Mouse (Mus musculus): Measurements from ENCODE around the gene Dbp. TPM values are rescaled to one million over a fixed set of nuclear protein-coding genes. Genes with fewer than 3 reads are reported as not detected.

The Dbp gene
- polyA plus RNA-seq, 1 experiment: 26.2 TPM

GRCm38 (mm10) chr7:45746518-45746917 lies 41.6 kb downstream of the Dbp start:
- Histone ChIP-seq H3K36me3 (ENCODE audit: control insufficient read depth, insufficient read depth) (no peaks in the 10 kb centered on the region), H3K4me2 (ENCODE audit: low read depth) (no peak overlapping the region), H3K79me2 (ENCODE audit: control insufficient read depth, insufficient read depth) (no peaks in the 10 kb centered on the region), H3ac (ENCODE audit: control insufficient read depth, insufficient read length) (no peak overlapping the region), H3K4me3 (no peak overlapping the region), H3K27me3 (ENCODE audit: control insufficient read depth, insufficient read depth, insufficient read length) (no peaks in the 10 kb centered on the region)
- no peak for TF ChIP-seq CEBPB (IDR thresholded peaks at IDR 0.05; ENCODE audit: insufficient read depth, poor library complexity, severe bottlenecking)
- TF ChIP-seq TCF12 (IDR thresholded peaks at IDR 0.05; ENCODE audit: insufficient read depth, poor library complexity, severe bottlenecking): no peak
- TF ChIP-seq USF1 (IDR thresholded peaks at IDR 0.05; ENCODE audit: low read depth): no peak

GRCm38 (mm10) chr7:45747450-45747849 lies 42.6 kb downstream of the Dbp start:
- no peak overlapping the region for H3K4me3 ChIP-seq
- no peaks in the 10 kb centered on the region for H3K27me3 ChIP-seq (ENCODE audit: control insufficient read depth, insufficient read depth, insufficient read length)
- no peak overlapping the region for H3ac ChIP-seq (ENCODE audit: control insufficient read depth, insufficient read length)
- TF ChIP-seq MYOD1 (IDR thresholded peaks at IDR 0.05; ENCODE audit: control insufficient read depth in 1 of 3, insufficient read length in 2 of 3, low read depth in 2 of 3) (no peak), MAX (IDR thresholded peaks at IDR 0.05; ENCODE audit: low read depth) (no peak), TCF3 (IDR thresholded peaks at IDR 0.05; ENCODE audit: insufficient read length, low read depth) (no peak), CEBPB (IDR thresholded peaks at IDR 0.05; ENCODE audit: insufficient read depth, poor library complexity, severe bottlenecking) (no peak), POLR2AphosphoS2 (IDR thresholded peaks at IDR 0.05; ENCODE audit: insufficient read length, low read depth) (no peak), REST (IDR thresholded peaks at IDR 0.05; ENCODE audit: insufficient read depth, insufficient read length) (no peak), MYOG (IDR thresholded peaks at IDR 0.05; ENCODE audit: control insufficient read depth in 1 of 3, insufficient read depth in 1 of 3, insufficient read length in 2 of 3, low read depth in 2 of 3) (no peak), POLR2A (IDR thresholded peaks at IDR 0.05; ENCODE audit: insufficient read length, low read depth) (no peak), TCF12 (IDR thresholded peaks at IDR 0.05; ENCODE audit: insufficient read depth, poor library complexity, severe bottlenecking) (no peak), SRF (IDR thresholded peaks at IDR 0.05; ENCODE audit: control insufficient read depth, insufficient read length, low read depth) (no peak), USF1 (IDR thresholded peaks at IDR 0.05; ENCODE audit: low read depth) (no peak), E2F4 (IDR thresholded peaks at IDR 0.05; ENCODE audit: insufficient read depth) (no peak)
- no peak overlapping the region for H3K4me2 ChIP-seq (ENCODE audit: low read depth)
- no peaks in the 10 kb centered on the region for H3K36me3 ChIP-seq (ENCODE audit: control insufficient read depth, insufficient read depth)
- no peaks in the 10 kb centered on the region for H3K79me2 ChIP-seq (ENCODE audit: control insufficient read depth, insufficient read depth)

DNA sequence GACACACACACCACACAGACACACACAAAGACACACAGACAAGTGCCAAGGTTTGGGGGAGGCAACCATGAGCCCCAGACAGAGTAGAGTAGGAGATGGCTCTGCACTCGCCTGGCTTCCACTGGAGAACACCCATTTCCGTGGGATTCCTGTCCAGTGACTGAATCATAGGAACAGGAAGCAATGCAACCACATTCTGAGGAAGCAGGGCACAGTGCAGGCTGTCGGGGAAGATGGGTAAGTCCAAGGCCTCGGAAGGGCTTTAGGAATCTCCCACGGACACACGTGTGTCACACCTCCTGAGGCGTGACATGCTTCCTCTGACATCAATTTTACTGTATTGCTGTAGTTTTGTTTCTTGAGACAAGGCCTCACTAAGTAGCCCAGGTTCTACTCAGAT lies 43.2 kb downstream of the Dbp start:
- no peak overlapping the region for H3ac ChIP-seq (ENCODE audit: control insufficient read depth, insufficient read length)
- no peak overlapping the region for H3K4me3 ChIP-seq
- no peaks in the 10 kb centered on the region for H3K27me3 ChIP-seq (ENCODE audit: control insufficient read depth, insufficient read depth, insufficient read length)
- H3K36me3 ChIP-seq (ENCODE audit: control insufficient read depth, insufficient read depth): no peaks in the 10 kb centered on the region
- TF ChIP-seq MAX (IDR thresholded peaks at IDR 0.05; ENCODE audit: low read depth): no peak
- TF ChIP-seq TCF12 (IDR thresholded peaks at IDR 0.05; ENCODE audit: insufficient read depth, poor library complexity, severe bottlenecking): no peak
- no peak for TF ChIP-seq POLR2AphosphoS2 (IDR thresholded peaks at IDR 0.05; ENCODE audit: insufficient read length, low read depth)
- TF ChIP-seq SRF (IDR thresholded peaks at IDR 0.05; ENCODE audit: control insufficient read depth, insufficient read length, low read depth): no peak
- TF ChIP-seq MYOD1 (IDR thresholded peaks at IDR 0.05; ENCODE audit: control insufficient read depth in 1 of 3, insufficient read length in 2 of 3, low read depth in 2 of 3): no peak
- TF ChIP-seq E2F4 (IDR thresholded peaks at IDR 0.05; ENCODE audit: insufficient read depth): no peak
- no peak overlapping the region for H3K4me2 ChIP-seq (ENCODE audit: low read depth)
- no peaks in the 10 kb centered on the region for H3K79me2 ChIP-seq (ENCODE audit: control insufficient read depth, insufficient read depth)

GRCm38 (mm10) chr7:45749401-45749800 lies 44.5 kb downstream of the Dbp start:
- no peaks in the 10 kb centered on the region for H3K27me3 ChIP-seq (ENCODE audit: control insufficient read depth, insufficient read depth, insufficient read length)
- TF ChIP-seq MYOG (IDR thresholded peaks at IDR 0.05; ENCODE audit: control insufficient read depth in 1 of 3, insufficient read depth in 1 of 3, insufficient read length in 2 of 3, low read depth in 2 of 3): peak in 1 of 3 experiments; percentile 47
- TF ChIP-seq MYOD1 (IDR thresholded peaks at IDR 0.05; ENCODE audit: control insufficient read depth in 1 of 3, insufficient read length in 2 of 3, low read depth in 2 of 3): peak in 1 of 3 experiments; percentile 21
- no peak for TF ChIP-seq E2F4 (IDR thresholded peaks at IDR 0.05; ENCODE audit: insufficient read depth)
- TF ChIP-seq POLR2A (IDR thresholded peaks at IDR 0.05; ENCODE audit: insufficient read length, low read depth): no peak
- H3K36me3 ChIP-seq (ENCODE audit: control insufficient read depth, insufficient read depth): no peaks in the 10 kb centered on the region
- no peaks in the 10 kb centered on the region for H3K79me2 ChIP-seq (ENCODE audit: control insufficient read depth, insufficient read depth)
- H3K4me3 ChIP-seq: no peak overlapping the region
- H3K4me2 ChIP-seq (ENCODE audit: low read depth): no peak overlapping the region
- no peak overlapping the region for H3ac ChIP-seq (ENCODE audit: control insufficient read depth, insufficient read length)

GRCm38 (mm10) chr7:45750162-45750561 lies 45.3 kb downstream of the Dbp start:
- no peak for TF ChIP-seq REST (IDR thresholded peaks at IDR 0.05; ENCODE audit: insufficient read depth, insufficient read length)
- no peak for TF ChIP-seq TCF3 (IDR thresholded peaks at IDR 0.05; ENCODE audit: insufficient read length, low read depth)
- no peak for TF ChIP-seq SRF (IDR thresholded peaks at IDR 0.05; ENCODE audit: control insufficient read depth, insufficient read length, low read depth)
- TF ChIP-seq MYOD1 (IDR thresholded peaks at IDR 0.05; ENCODE audit: control insufficient read depth in 1 of 3, insufficient read length in 2 of 3, low read depth in 2 of 3): no peak
- no peak for TF ChIP-seq USF1 (IDR thresholded peaks at IDR 0.05; ENCODE audit: low read depth)
- no peak for TF ChIP-seq MAX (IDR thresholded peaks at IDR 0.05; ENCODE audit: low read depth)
- no peak for TF ChIP-seq POLR2A (IDR thresholded peaks at IDR 0.05; ENCODE audit: insufficient read length, low read depth)
- no peak for TF ChIP-seq POLR2AphosphoS2 (IDR thresholded peaks at IDR 0.05; ENCODE audit: insufficient read length, low read depth)
- no peak for TF ChIP-seq CEBPB (IDR thresholded peaks at IDR 0.05; ENCODE audit: insufficient read depth, poor library complexity, severe bottlenecking)
- no peak for TF ChIP-seq MYOG (IDR thresholded peaks at IDR 0.05; ENCODE audit: control insufficient read depth in 1 of 3, insufficient read depth in 1 of 3, insufficient read length in 2 of 3, low read depth in 2 of 3)
- TF ChIP-seq E2F4 (IDR thresholded peaks at IDR 0.05; ENCODE audit: insufficient read depth): no peak
- no peak for TF ChIP-seq TCF12 (IDR thresholded peaks at IDR 0.05; ENCODE audit: insufficient read depth, poor library complexity, severe bottlenecking)
- Histone ChIP-seq H3K4me3 (no peak overlapping the region), H3K4me2 (ENCODE audit: low read depth) (no peak overlapping the region), H3ac (ENCODE audit: control insufficient read depth, insufficient read length) (no peak overlapping the region), H3K27me3 (ENCODE audit: control insufficient read depth, insufficient read depth, insufficient read length) (no peaks in the 10 kb centered on the region), H3K79me2 (ENCODE audit: control insufficient read depth, insufficient read depth) (no peaks in the 10 kb centered on the region), H3K36me3 (ENCODE audit: control insufficient read depth, insufficient read depth) (no peaks in the 10 kb centered on the region)

Data from myocyte (in vitro differentiated cells).